Mouse (Mus musculus) stomach, adult 2 months (tissue): ENCODE data around the gene Pwwp2b. TPM values are rescaled to one million over a fixed set of nuclear protein-coding genes. Genes with fewer than 3 reads are reported as not detected.

ENCODE experiments used
- polyA plus RNA-seq: library from polyadenylated mRNA; depleted of rRNA; stranded (reverse); fragments of >200 nt; gene quantifications from 2 replicates; pipeline ENCODE4 v1.2.3, GENCODE M21; 2012; rRNA removed

Pwwp2b gene
- polyA plus RNA-seq = 14.4 and 16.7 TPM in 2 replicates

GRCm38 (mm10) chr7:139247881-139248614, at the start of gene Pwwp2b:
Gene Pwwp2b, plus strand, starts transcription at chr7:139248482.

DNA sequence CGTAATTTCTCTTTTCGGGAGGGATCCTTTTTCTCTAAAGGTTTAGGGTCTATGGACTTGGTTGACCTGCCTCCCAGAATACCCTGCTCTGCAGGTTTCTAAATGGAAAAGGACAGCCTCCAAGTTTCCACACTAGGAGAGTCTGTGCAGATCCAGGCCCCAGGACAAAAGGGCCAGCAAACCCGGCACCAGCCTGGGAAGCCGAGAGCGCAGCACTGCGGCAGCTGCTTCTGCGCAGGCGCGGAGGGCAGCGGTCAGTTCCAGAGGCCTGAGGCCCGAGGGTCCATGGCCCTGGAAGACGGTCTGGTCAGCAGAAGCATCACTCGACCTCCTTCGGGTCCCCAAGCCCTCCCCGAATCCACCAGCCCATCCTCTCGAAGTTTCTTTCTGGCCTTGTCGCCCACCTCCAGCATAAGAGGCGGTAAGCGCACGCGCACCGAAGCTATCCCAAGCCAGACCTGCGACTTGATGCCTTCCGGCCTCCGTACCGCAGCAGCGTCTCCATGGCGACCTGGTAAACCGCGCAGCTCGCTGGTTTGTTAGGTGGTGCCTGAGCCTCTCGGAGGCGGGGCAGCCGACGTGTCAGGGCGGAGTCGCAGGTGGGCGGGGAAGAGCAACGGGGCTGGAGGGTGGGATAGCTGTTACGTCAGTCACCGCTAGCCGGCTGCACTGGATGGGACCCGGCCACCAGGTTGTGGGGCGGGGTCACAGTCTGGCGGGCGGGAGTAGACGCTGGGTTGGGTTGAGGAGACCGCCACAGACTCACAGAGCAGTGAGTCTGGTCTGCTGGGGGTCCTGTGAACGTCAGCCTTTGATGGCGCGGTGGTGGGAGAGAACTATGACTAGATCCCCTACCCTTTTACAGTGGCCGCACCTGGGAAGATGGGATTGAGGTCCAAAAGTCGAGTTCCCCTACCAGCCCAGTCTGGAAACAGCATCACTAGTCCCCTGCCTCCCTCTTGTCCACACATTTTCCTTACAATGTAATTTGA, 35.2 kb upstream of the Pwwp2b start, which contains the start of the genes Lrrc27 and Stk32c:
Lrrc27 (plus strand) TSS at position 235 of the 992 bp plus-strand sequence.
Stk32c (minus strand) TSS at position 554 of the 992 bp plus-strand sequence.

Other genes with a start within 250 kb of the Pwwp2b start
- gene Dpysl4, start 162.5 kb upstream of the Pwwp2b start, polyA plus RNA-seq = 0.43 and 0.82 TPM in 2 replicates
- gene Lrrc27, start 35.5 kb upstream of the Pwwp2b start, polyA plus RNA-seq = 0.61 and 1.2 TPM in 2 replicates
- 1.7 and 2.4 TPM in 2 replicates for gene Stk32c, start 35.2 kb upstream of the Pwwp2b start, polyA plus RNA-seq
- 29.5 and 37.0 TPM in 2 replicates for gene Inpp5a, start 140.6 kb downstream of the Pwwp2b start, polyA plus RNA-seq